Mouse (Mus musculus) ES-Bruce4 (cell line): ENCODE results near the gene Btnl9.

Source experiments
- CTCF ChIP-seq: IDR thresholded peaks from one replicate; pipeline ENCODE4 v1.8.1; 2011; ENCODE audit warnings: low read depth, low read length
- EP300 ChIP-seq: IDR thresholded peaks from 2 replicates; pipeline ENCODE4 v1.6.1; 2011; ENCODE audit warnings: low read depth, low read length; ENCODE audit not compliant: insufficient read depth

- TF ChIP-seq CTCF (no peak), EP300 (no peak)
Observed at GRCm38 (mm10) chr11:49232781-49233180, 45.8 kb upstream of the Btnl9 start.
